Mouse (Mus musculus): ENCODE data around the gene Gcnt4.

DNA sequence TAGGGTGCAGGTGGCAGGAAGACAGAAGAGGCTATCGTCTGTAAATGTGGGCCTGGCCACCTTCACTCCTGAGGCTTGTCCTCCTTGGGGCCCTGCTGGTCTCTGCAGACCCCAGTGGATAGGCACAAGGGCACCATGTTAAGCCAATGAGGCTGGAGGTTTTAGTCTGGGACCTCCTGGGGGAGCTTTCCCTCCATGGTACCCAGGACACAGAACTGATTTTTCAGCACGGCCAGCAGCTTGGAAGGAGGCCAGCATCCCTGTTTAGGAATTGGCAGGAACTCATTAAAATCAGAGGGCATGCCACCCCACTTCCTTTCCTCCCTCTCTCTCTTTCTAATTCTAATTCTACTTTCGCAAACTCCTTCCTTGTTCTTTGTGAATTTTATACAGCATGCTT is 19.1 kb downstream of the Gcnt4 start:
- TF ChIP-seq CTCF (IDR thresholded peaks at IDR 0.05; ENCODE audit: borderline replicate concordance, extremely low read depth, insufficient read depth, insufficient read length) (no peak), POLR2A (IDR thresholded peaks at IDR 0.05; ENCODE audit: borderline replicate concordance, extremely low read depth, insufficient read depth, insufficient read length, poor library complexity, severe bottlenecking) (no peak)

Data from brain, embryonic 14.5 days (tissue).